Comparison of ENCODE assay signal across 12 mouse cellular contexts in genomic region chr1:63272125-63272675, GRCm38 (mm10). TPM values are rescaled to one million over a fixed set of nuclear protein-coding genes. Genes with fewer than 3 reads are reported as not detected.
DNase-seq lines count a peak whose midpoint lies in the region; ATAC-seq and TF ChIP-seq lines count a peak whose summit lies in the region.
"Had no signal": no experiment of that assay in that cellular context is flagged by ENCODE, and none has a peak within 500 bp of the region (broad histone marks: within the 10 kb centered on the region; RNA-seq: fewer than 3 reads in every experiment).

No protein-coding gene starts in this region.

- WGBS in lung, embryonic 14.5 days, result 21% methylated on average over 8 of the region's 8 CpGs
- WGBS in embryonic facial prominence, embryonic 12.5 days, result 23% methylated on average over 8 of the region's 8 CpGs
- WGBS in hindbrain, embryonic 14.5 days, result 26% methylated on average over 8 of the region's 8 CpGs
- WGBS in midbrain, postnatal 0 days, result 28% methylated on average over 8 of the region's 8 CpGs

- H3K36me3 ChIP-seq in lung, embryonic 14.5 days (ENCODE audit: insufficient read depth), result no peaks in the 10 kb centered on the region
- H3K36me3 ChIP-seq in embryonic facial prominence, embryonic 12.5 days, result no peaks in the 10 kb centered on the region
- no peaks in the 10 kb centered on the region for H3K36me3 ChIP-seq in hindbrain, embryonic 14.5 days (replicated peaks; ENCODE audit: control insufficient read depth, insufficient read depth)
- H3K36me3 ChIP-seq in midbrain, postnatal 0 days (ENCODE audit: insufficient read depth, low read length), result no peaks in the 10 kb centered on the region
- H3K36me3 ChIP-seq: heart, embryonic 15.5 days had no signal

- no peak overlapping the region for H3K9ac ChIP-seq in lung, embryonic 14.5 days
- H3K9ac ChIP-seq in embryonic facial prominence, embryonic 12.5 days, result no peak overlapping the region
- 0 out of 2 replicates have a peak overlapping the region, but pooled peaks have one; percentile 78 for H3K9ac ChIP-seq in hindbrain, embryonic 14.5 days
- no peak overlapping the region for H3K9ac ChIP-seq in midbrain, postnatal 0 days (replicated peaks; ENCODE audit: low read length, poor library complexity, severe bottlenecking)
- H3K9ac ChIP-seq: liver, embryonic 14.5 days had no signal

- H3K27ac ChIP-seq in lung, embryonic 14.5 days (ENCODE audit: low read depth), result no peak overlapping the region
- no peak overlapping the region; the same call in 1 of the 2 replicates for H3K27ac ChIP-seq in embryonic facial prominence, embryonic 12.5 days
- H3K27ac ChIP-seq in hindbrain, embryonic 14.5 days, result no peak overlapping the region
- peak overlapping the region; percentile 77; the same call in 1 of the 2 replicates for H3K27ac ChIP-seq in midbrain, postnatal 0 days (ENCODE audit: low read depth, low read length)
- H3K27ac ChIP-seq: liver, embryonic 14.5 days had no signal

- TF ChIP-seq CTCF in lung, embryonic 14.5 days (IDR thresholded peaks at IDR 0.05; ENCODE audit: low read depth), result no peak
- TF ChIP-seq CTCF in midbrain, postnatal 0 days (IDR thresholded peaks at IDR 0.05), result no peak

- no peaks in the 10 kb centered on the region for H3K4me1 ChIP-seq in lung, embryonic 14.5 days (ENCODE audit: insufficient read depth)
- no peaks in the 10 kb centered on the region for H3K4me1 ChIP-seq in embryonic facial prominence, embryonic 12.5 days
- no peaks in the 10 kb centered on the region for H3K4me1 ChIP-seq in hindbrain, embryonic 14.5 days (replicated peaks; ENCODE audit: control insufficient read depth, insufficient read depth, low read length)
- H3K4me1 ChIP-seq in midbrain, postnatal 0 days (ENCODE audit: insufficient read depth, low read length), result no peaks in the 10 kb centered on the region

- peaks cover 83% of the 10 kb centered on the region for H3K27me3 ChIP-seq in lung, embryonic 14.5 days (ENCODE audit: insufficient read depth, low read length)
- peaks cover 40% of the 10 kb centered on the region for H3K27me3 ChIP-seq in embryonic facial prominence, embryonic 12.5 days
- H3K27me3 ChIP-seq in hindbrain, embryonic 14.5 days (ENCODE audit: control insufficient read depth, insufficient read depth, low read length), result peaks cover 67% of the 10 kb centered on the region
- H3K27me3 ChIP-seq in midbrain, postnatal 0 days (ENCODE audit: insufficient read depth, low read length), result peaks cover 22% of the 10 kb centered on the region
- H3K27me3 ChIP-seq: CH12.LX had no signal

- ATAC-seq in lung, embryonic 14.5 days (ENCODE audit: insufficient read depth), result no peak
- no peak for ATAC-seq in embryonic facial prominence, embryonic 12.5 days (ENCODE audit: insufficient number of reproducible peaks, insufficient read depth, low FRiP score, low TSS enrichment)
- no peak for ATAC-seq in hindbrain, embryonic 14.5 days (ENCODE audit: low FRiP score)
- ATAC-seq in midbrain, postnatal 0 days (ENCODE audit: low FRiP score), result no peak

- no peak overlapping the region for H3K4me3 ChIP-seq in lung, embryonic 14.5 days (ENCODE audit: low read depth, low read length)
- H3K4me3 ChIP-seq in embryonic facial prominence, embryonic 12.5 days, result 0 out of 2 replicates have a peak overlapping the region, but pooled peaks have one; percentile 61
- H3K4me3 ChIP-seq in hindbrain, embryonic 14.5 days (replicated peaks; ENCODE audit: low read length), result peak overlapping the region; percentile 61; the same call in 1 of the 2 replicates
- H3K4me3 ChIP-seq in midbrain, postnatal 0 days (ENCODE audit: low read depth, low read length), result peak overlapping the region; percentile 51

- intact Hi-C loops in gastrocnemius, postnatal 36 days (cut with DNase I), result no loop called here

- no peaks in the 10 kb centered on the region for H3K9me3 ChIP-seq in lung, embryonic 14.5 days (ENCODE audit: low read depth, low read length)
- H3K9me3 ChIP-seq in embryonic facial prominence, embryonic 12.5 days, result no peaks in the 10 kb centered on the region
- H3K9me3 ChIP-seq in hindbrain, embryonic 14.5 days (ENCODE audit: control insufficient read depth, low read length), result no peaks in the 10 kb centered on the region
- H3K9me3 ChIP-seq in midbrain, postnatal 0 days (ENCODE audit: low read length), result no peaks in the 10 kb centered on the region
- H3K9me3 ChIP-seq: heart, embryonic 15.5 days had no signal

- DNase-seq in lung, embryonic 14.5 days, result no peak
- DNase-seq in lung, adult 18-20 months, result no peak
- no peak for DNase-seq in hindbrain, embryonic 14.5 days (ENCODE audit: low spot score)
- no peak for DNase-seq in midbrain, postnatal 0 days (ENCODE audit: low spot score)
- no peak for DNase-seq in kidney, postnatal 10 days
- DNase-seq in frontal cortex, postnatal 14 days (ENCODE audit: low spot score in 2 of 2), result no peak
- DNase-seq in gastrocnemius, postnatal 36 days, result no peak

- H3K4me2 ChIP-seq in lung, embryonic 14.5 days, result peak overlapping the region; percentile 70; the same call in 1 of the 2 replicates
- peak overlapping the region; percentile 53 for H3K4me2 ChIP-seq in embryonic facial prominence, embryonic 12.5 days (replicated peaks)
- peak overlapping the region; percentile 56 for H3K4me2 ChIP-seq in hindbrain, embryonic 14.5 days (replicated peaks)
- peak overlapping the region; percentile 51; the same call in 1 of the 2 replicates for H3K4me2 ChIP-seq in midbrain, postnatal 0 days (ENCODE audit: low read depth, low read length, poor library complexity, severe bottlenecking)

RNA-seq across cellular contexts. Expression of gene Zdbf2, which starts 0.9 kb away (rescaled TPM):
- polyA plus RNA-seq in lung, embryonic 14.5 days (2014; fragmentation: Nextera tagmentation; extraction: Ambion mirVana), result 5.7 and 7.6 TPM in 2 replicates
- 22.2 and 24.0 TPM in 2 replicates for polyA plus RNA-seq in embryonic facial prominence, embryonic 12.5 days (2016; fragmentation: Nextera tagmentation; extraction: Ambion mirVana)
- polyA plus RNA-seq in hindbrain, embryonic 14.5 days (2014; fragmentation: Nextera tagmentation; extraction: Ambion mirVana), result 34.9 and 37.5 TPM in 2 replicates
- 31.6 and 35.3 TPM in 2 replicates for total RNA-seq in midbrain, postnatal 0 days (2014; rRNA removed)
- 26.7 and 45.9 TPM in 2 replicates for polyA plus RNA-seq in midbrain, postnatal 0 days (2015; fragmentation: Nextera tagmentation; extraction: Ambion mirVana)
- 1 to 10 TPM; 2.1 to 2.2 TPM for total RNA-seq in gastrocnemius, postnatal 36 days (2021)
- total RNA-seq: CH12.LX had no signal
- polyA plus RNA-seq: small intestine, adult 2 months had no signal

RNA-seq across cellular contexts. Expression of gene Gpr1, which starts 57.9 kb away (rescaled TPM):
- polyA plus RNA-seq in lung, embryonic 14.5 days (2014; fragmentation: Nextera tagmentation; extraction: Ambion mirVana), result not detected in 2 replicates
- polyA plus RNA-seq in embryonic facial prominence, embryonic 12.5 days (2016; fragmentation: Nextera tagmentation; extraction: Ambion mirVana), result 0.15 and 0.24 TPM in 2 replicates
- 0.35 and 0.63 TPM in 2 replicates for polyA plus RNA-seq in hindbrain, embryonic 14.5 days (2014; fragmentation: Nextera tagmentation; extraction: Ambion mirVana)
- total RNA-seq in midbrain, postnatal 0 days (2014; rRNA removed), result 0.16 and 1.2 TPM in 2 replicates
- polyA plus RNA-seq in midbrain, postnatal 0 days (2015; fragmentation: Nextera tagmentation; extraction: Ambion mirVana), result 1.2 TPM in 2 replicates
- total RNA-seq in gastrocnemius, postnatal 36 days (2021), result under 1 TPM; 0.17 to 0.48 TPM
- total RNA-seq: CH12.LX had no signal
- polyA plus RNA-seq: liver, embryonic 14.5 days; small intestine, adult 2 months had no signal
